Mouse (Mus musculus) E14TG2a.4 (cell line): ENCODE measurements around the gene Creb5.

ENCODE experiments used
- CTCF ChIP-seq: conservative IDR thresholded peaks from 2 replicates; pipeline ENCODE4 v1.5.1; 2014; ENCODE audit warnings: low read length
- NANOG ChIP-seq: IDR thresholded peaks from 2 replicates; pipeline ENCODE4 v1.6.1; 2014; ENCODE audit warnings: borderline replicate concordance, low read length, mixed read lengths
- POU5F1 ChIP-seq: IDR thresholded peaks from 2 replicates; pipeline ENCODE4 v1.6.1; 2014; ENCODE audit warnings: low read length, borderline replicate concordance

DNA sequence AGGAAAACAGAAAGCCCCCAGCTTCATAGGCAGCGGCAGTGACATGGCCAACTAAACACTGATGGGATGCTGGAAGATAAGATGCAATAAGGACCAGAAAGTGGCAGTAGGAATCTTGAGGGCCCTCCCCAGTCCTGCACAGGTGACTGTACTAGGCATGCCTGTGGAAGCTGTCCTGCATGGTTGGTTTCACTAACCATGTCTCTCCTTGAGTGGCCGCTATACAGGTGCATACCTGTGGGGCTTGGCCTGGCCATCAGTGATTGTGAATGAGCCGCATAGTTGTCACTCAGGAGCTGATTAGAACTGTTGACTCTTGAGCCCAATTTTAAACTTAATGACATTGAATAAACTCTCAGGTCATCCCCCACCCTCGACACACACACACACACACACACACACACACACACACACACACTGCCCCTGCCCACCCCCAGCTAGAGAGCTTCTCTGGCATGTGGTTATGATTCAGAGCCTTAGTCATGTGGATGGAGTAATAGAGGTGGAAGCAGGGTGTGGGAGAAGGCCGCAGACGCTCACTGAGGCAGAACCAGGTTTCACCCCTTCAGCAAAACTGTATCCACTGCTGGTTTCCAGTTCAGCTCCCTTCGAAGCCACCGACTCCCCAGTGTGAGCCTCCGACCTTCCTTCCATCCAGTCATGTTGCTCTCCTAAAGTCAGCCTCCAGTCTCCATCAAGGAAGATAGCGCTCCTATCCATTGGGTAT, 419.7 kb downstream of the Creb5 start:
- TF ChIP-seq CTCF (no peak), POU5F1 (no peak), NANOG (no peak)
